Mouse (Mus musculus) heart, postnatal 10 days (tissue): ENCODE measurements around the gene Gm45234. TPM values are rescaled to one million over a fixed set of nuclear protein-coding genes. Genes with fewer than 3 reads are reported as not detected.
A peak's percentile ranks its signal among the peaks of the same experiment; 100 is the strongest.

Source experiments
- DNase-seq, 2 experiments: peaks; one replicate each; pipeline ENCODE4 v3.0.0; 2021
- intact Hi-C: fragments of 180-260 bp; cut with DNase I; formaldehyde crosslinking; loops from one replicate; pipeline ENCODE4 v1.15.1; 2025
- total RNA-seq, 2 experiments: library from RNA; stranded (reverse); gene quantifications; 2 replicates each; pipeline ENCODE4 v1.2.3; 2021

Gm45234 gene
- total RNA-seq, 2 experiments from 2014 or later, result 0.98 TPM; not detected in 1

- intact Hi-C loops, result no loop called here
- peak in 1 of 2 experiments; percentile 61 for DNase-seq
Observed at GRCm38 (mm10) chr6:124716864-124717490, 38.8 kb downstream of the Gm45234 start.

DNA sequence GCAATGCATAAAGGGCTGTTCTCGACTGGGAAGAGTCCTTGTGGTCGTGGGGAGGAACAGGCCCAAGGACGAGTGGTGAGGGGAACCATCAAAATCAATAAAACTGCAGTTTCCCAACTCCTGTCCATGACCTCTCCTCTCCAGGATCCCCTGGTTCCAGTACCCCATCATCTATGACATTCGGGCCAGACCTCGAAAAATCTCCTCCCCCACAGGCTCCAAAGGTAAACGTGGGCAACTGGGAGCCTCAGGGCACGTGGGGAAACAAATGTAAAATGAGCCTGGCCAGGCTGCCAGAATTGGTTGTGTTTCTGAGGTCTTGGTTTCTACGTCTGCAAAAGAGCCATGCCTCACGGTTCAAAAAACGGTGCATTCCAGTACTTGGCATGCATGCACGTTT lies 42.9 kb downstream of the Gm45234 start:
- intact Hi-C loops, result loop anchor here (1.0 kb wide), 1 partner anchor 28 kb away; the partner anchor contains the start of gene Grcc10
- no peak for DNase-seq

GRCm38 (mm10) chr6:124711824-124712782 lies 43.7 kb downstream of the Gm45234 start, which contains the start of the genes Emg1 and Phb2:
Gene Emg1 (minus strand): TSS chr6:124712178.
Gene Phb2 (plus strand): TSS chr6:124712336.
- intact Hi-C loops, result loop anchor here (1.0 to 2.0 kb wide), 2 partner anchors 29 to 49 kb away; partner anchors contain the start of genes Grcc10 and Lpcat3
- peak; percentile 99 for DNase-seq

DNA sequence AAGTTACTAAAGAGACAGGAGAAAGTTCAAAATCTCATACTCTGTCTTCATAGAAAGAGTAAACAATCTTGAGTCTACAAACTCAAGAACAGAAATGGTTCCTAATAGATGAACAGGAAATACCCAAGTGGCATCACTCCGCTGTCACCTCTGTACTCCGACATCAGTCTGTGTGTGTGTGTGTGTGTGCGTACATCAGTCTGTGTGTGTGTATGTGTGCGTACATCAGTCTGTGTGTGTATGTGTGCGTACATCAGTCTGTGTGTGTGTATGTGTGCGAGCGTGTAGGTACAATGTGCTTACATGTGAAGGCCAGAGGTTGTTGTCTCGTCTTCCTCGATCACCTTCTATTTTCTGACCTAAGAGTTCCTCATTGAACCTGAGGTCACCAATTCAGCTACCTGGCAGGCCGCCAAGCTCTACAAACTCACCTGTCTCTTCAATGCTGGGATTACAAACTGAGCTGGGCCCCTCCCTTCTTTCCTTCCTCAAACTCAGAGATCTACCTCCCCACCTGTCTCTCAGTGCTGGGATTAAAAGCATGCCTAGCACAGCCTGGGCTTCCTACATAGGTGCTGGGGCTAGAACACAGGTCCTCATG lies 47.4 kb downstream of the Gm45234 start:
- intact Hi-C loops, result no loop called here
- DNase-seq, result no peak

DNA sequence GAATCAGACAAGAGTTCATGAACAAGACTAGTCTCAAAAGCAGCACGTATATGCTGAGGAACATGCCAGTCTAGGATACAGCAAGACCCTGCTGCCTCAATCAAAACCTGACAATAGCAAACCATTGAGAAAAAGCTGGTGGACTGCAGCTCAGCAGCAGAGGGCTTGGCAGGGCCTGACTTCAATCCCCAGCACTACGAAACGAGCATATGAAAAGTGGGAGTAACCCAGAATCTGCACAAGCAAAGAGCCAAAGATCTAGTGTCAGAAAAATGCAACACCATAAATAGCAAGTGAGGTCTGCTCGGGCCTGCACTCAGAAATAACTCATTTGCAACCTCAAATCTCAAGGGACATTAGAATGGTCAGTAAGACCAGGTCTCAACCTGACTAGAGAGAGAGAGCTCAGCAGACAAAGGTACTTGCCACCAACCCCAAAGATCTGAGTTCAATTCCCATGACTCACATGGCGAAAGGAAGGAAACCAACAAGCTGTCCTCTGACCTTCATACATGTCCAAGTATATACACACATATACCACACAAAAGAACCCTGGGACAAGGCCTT lies 49.7 kb downstream of the Gm45234 start:
- no peak for DNase-seq

GRCm38 (mm10) chr6:124704417-124704816 lies 51.4 kb downstream of the Gm45234 start:
- DNase-seq, result no peak
- intact Hi-C loops, result loop anchor here (5.0 kb wide), 1 partner anchor 33 kb away; the partner anchor contains the start of gene Ptpn6

More for the DNA sequence above, 49.7 kb downstream of the Gm45234 start:
- intact Hi-C loops, result no loop called here

- intact Hi-C loops, result loop anchor here (2.0 to 5.0 kb wide), 2 partner anchors 34 to 55 kb away; partner anchors contain the start of gene Ptpn6
- DNase-seq, result no peak
Observed at GRCm38 (mm10) chr6:124703789-124704188, 52.0 kb downstream of the Gm45234 start.

- intact Hi-C loops, result loop anchor here (2.0 to 5.0 kb wide), 2 partner anchors 35 to 56 kb away; partner anchors contain the start of gene Ptpn6
- peak; percentile 69 to 85 for DNase-seq
Observed at GRCm38 (mm10) chr6:124702784-124703103, 53.1 kb downstream of the Gm45234 start.

DNA sequence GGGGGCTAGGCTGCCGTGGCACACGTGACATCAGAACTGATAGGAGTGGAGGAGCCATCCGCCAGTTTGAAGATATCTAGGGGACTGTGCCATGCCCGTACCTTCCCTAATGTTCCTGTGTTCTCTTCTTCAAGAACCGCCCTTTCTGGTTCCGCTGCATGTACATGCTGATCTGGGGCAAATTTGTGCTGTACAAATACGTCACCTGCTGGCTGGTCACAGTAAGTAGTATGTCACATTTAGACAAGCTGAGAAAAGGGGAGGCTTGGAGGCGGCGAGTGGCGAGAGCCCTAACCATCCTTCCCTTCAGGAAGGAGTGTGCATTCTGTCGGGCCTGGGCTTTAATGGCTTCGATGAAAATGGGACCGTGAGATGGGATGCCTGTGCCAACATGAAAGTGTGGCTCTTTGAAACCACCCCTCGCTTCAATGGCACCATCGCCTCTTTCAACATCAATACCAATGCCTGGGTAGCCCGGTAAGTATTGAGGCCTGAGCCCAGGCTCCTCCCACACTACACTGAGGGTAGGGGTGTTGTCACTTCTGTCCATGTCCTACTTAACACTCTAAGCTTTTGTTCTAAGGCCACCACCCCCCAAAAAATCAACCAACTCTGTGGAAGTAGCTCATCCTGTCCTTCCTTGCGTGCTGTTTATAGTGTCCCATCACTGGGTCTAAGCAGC lies 53.6 kb downstream of the Gm45234 start:
- no peak for DNase-seq
- intact Hi-C loops, result loop anchor here (2.0 to 5.0 kb wide), 2 partner anchors 35 to 57 kb away; partner anchors contain the start of gene Ptpn6

GRCm38 (mm10) chr6:124701338-124701737 lies 54.5 kb downstream of the Gm45234 start:
- intact Hi-C loops, result loop anchor here (5.0 kb wide), 1 partner anchor 36 kb away; the partner anchor contains the start of gene Ptpn6

GRCm38 (mm10) chr6:124699962-124700610 lies 55.7 kb downstream of the Gm45234 start:
- DNase-seq, result peak; percentile 84
- intact Hi-C loops, result loop anchor here (5.0 kb wide), 1 partner anchor 37 kb away; the partner anchor contains the start of gene Ptpn6

More at GRCm38 (mm10) chr6:124701338-124701737, 54.5 kb downstream of the Gm45234 start:
- no peak for DNase-seq

DNA sequence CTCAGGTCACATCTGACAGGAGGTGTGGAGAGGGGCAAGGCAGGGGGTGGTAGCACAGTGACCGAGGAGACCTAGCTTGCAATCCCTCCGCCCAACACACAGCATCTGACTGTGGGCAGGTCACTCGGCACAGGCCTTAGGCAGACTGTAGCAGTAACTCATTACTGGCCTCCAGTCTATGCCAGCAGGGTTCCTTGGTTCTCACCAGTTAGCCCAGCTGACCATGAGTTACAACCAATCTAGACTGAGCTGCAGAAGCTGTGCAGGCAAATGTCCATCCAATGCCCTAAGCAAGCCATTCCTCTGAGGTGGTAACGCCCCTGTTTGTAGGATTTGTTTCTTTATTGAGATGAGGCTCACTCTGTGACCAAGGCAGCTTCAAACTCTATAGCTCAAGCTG lies 56.5 kb downstream of the Gm45234 start:
- DNase-seq, result no peak
- intact Hi-C loops, result no loop called here

- no peak for DNase-seq
- intact Hi-C loops, result no loop called here
Observed at GRCm38 (mm10) chr6:124698751-124699150, 57.1 kb downstream of the Gm45234 start.

DNA sequence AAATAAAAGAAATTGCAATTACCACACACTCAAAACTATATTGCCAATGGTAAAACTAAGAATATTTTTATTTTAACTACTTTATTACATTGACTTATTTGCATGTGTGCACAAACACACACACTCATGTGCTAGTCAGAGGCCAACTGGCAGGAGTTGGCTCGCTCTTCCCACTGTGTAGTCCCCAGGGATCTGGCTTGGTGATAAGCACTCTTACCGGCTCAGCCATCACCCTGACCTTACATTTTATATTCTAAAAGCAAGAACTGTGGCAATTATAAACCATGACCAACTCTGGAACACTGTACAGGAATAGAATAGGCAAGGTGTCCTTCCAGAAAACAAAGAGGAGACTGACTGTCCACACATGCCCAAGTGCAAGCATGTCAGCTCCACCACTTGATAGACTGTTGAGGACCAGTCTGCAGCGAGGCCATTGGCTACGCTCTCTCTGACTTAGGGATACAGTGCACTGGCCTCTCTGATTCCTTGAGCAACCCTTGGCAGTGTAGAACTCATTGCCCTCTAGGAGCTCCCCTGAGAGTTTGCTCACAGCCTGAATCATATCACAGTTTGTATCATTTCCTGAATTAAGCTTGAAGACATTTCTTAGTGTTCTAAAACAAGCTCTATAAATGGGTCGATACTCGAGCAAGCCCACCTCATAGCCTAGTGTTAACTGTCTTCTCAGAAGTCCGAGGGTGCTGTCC lies 59.2 kb downstream of the Gm45234 start:
- no peak for DNase-seq
- intact Hi-C loops, result no loop called here

DNA sequence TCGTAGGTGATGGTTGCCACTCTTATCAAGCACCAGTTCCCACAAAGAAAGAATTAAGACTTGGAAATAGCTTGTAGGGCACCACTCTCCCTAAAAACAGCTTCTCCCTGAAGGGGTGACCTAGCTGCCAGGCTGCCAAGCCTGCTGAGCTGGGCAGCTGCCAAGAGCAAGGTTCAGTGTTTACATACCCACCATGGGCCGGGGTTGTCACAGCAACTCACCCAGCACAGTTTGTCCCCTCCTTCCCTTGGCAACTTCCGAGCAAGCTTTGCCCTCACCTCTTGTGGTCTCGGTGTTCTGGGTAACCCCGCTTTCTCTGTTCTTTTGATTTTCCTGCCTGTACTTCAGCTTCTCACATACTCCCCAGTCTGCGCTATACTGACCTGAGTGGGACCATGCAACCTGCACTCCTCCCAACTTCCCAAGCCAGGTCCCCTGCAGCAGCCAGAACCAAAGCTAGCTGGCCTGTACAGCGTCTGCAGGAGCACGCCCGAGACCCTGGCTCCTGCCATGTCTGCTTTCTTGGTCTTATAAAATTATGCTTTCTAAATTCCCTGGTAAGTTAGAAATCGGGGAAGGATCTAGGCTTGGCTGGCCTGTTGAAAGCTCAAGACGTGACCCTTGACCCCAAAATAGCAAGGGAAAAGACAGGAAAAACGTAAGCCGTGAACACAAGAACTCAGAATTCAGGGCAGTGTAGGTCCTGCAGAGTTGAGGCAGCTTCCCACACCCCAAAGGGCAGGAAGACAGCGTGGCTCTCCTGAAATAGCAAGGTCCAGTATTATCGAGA lies 61.5 kb downstream of the Gm45234 start:
- intact Hi-C loops, result no loop called here
- peak; percentile 87 to 89 for DNase-seq

DNA sequence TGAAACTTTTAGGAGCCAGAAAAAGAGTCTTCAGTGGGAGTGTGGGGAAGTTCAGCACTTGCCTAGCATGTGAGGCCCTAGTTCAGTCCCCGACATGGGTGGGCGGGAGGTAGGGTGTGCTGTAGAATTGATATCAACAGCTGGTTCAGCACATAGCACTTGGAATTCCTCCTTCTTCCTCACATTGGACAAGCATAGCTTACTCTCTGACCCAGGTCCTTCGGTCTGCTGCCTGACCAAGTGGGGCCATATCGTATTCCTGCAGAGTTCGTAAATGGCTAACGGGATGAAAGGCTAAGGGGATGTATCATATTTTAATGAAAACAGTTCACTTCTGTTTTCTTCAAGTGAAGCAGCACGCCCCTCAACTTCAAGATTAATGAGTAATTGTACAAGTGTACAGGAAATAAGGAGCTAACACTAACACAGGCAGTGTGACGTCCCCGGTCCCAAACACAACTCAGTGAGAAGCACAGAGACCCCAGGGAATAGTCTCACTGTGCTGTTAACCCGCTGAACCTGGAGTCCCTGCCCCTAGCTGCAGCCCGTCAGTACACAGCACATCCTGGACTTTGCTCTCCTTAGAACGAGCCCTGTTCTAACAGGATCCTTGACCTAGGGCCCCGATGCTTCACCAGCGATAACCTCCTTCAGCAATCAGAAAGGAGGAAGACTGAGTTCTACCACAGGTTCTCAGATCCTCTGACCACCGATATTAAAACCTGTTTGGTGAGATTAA lies 62.4 kb downstream of the Gm45234 start:
- intact Hi-C loops, result loop anchor here (2.0 kb wide), 1 partner anchor 31 kb away; the partner anchor contains the start of gene Lpcat3
- DNase-seq, result no peak

GRCm38 (mm10) chr6:124690517-124690916 lies 65.3 kb downstream of the Gm45234 start:
- no peak for DNase-seq
- intact Hi-C loops, result no loop called here
